Mouse (Mus musculus) layer of hippocampus, postnatal 10 days (tissue): ENCODE data around the gene Slc38a7. TPM values are rescaled to one million over a fixed set of nuclear protein-coding genes. Genes with fewer than 3 reads are reported as not detected.
"Not testable (repeated sequence)": the region's sequence is repeated elsewhere in the genome, so short reads cannot be mapped to it uniquely, and the experiment has no call there.

Experiments used
- DNase-seq, 2 experiments: peaks; one replicate each; pipeline ENCODE4 v3.0.0; 2021; ENCODE audit warnings: low spot score in 2 of 2
- total RNA-seq, 2 experiments: library from RNA; stranded (reverse); gene quantifications; 2 replicates each; pipeline ENCODE4 v1.2.3; 2021

Gene Slc38a7
- total RNA-seq, 2 experiments from 2014 or later: 30.8 to 34.1 TPM

DNA sequence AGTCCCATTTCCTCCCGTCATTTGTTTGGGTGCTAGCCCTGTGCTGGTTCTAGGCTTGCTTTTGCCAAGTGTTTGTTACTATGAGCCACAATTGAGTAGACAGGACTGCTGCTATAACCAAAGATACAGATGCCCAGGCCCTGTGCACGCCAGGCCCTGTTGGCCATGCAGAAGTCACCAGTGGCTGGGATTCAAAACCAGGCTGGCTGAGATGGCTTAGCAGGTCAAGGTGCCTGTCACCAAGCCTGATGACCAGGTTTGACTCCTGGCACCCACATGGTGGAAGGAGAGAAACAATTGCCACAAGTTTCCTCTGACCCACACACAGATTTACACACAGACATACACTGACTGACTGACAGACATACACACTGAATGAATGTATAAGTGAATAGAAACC, 3.0 kb downstream of the Slc38a7 start:
- DNase-seq: no peak

DNA sequence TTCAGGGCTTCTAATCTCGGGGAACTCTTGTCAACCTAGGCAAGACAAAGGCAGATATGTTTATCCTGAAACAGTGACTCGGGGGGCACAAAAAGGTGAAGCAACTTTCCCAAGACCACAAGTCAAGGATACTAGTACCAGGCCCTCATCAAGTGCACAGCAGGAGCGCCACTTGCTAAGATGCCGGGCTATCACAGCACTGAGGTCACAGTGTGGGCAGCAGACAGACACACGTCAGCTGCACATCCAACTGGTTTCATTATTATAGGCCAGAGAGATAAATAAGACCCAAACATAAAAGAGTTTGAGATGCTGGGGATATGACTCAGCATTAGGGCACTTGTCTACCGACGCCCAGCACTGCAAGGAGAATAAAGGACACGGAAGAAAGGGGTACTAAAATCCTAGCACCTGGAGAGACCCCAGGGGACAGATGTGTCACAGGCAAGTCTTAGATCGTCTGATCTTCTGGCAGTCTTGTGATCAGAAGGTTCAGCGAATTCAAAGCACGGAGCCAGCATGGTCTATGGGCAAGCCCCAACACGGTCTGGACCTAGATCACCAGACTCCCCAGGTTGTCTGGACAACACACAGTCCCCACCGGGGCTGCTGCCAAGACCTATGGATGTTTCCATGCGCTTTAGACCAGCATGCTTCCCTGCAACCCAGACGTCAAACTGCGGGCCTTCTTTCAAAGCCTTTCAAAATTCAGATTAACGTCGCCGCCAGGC, 4.4 kb downstream of the Slc38a7 start:
- no peak for DNase-seq

DNA sequence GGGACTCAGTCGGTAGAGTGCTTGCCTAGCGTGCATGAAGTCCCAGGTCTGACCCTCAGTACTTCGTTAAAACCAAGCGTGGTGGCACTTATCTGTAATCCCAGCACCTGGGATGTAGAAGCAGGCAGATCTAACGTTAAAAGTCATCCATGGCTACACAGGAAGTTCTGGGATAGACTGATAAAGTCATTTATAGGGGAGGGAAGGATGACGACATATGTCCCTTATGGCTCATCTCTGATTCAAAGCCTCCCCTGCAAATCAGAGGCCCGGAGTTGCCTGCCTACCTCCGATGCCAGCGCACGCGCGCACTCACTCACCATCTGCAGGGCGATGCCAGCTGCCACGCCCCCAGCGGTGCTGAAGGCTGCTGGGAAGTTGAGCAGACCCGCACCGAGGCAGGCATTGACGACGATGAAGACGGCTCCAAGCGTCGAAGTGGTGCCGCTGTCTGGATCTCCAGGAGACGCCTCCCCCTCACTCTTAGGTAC, 5.2 kb downstream of the Slc38a7 start:
- peak in 1 of 2 experiments; percentile 42 for DNase-seq

- DNase-seq: no peak
Observed at GRCm38 (mm10) chr8:95845026-95845425, 8.3 kb downstream of the Slc38a7 start.

DNA sequence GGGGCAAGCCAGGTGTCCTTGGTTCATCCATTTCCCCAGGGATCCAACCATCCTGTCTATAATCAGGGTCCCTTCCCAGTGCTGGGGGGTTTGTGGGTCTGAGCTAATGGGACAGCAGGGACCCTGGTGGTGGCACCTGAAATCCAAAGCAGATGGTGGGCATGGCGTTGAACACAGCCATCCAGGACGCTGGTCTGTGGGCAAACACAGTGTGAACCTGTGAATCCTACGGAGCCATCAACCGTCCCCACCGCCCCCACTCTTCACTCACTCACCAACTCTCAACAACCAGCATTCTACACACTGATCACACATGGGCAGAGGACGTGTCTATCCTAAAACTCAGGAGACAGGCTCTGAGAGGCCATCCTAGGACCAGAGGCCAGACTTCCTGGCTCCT, 9.4 kb downstream of the Slc38a7 start:
- no peak for DNase-seq

GRCm38 (mm10) chr8:95841436-95841835, 11.9 kb downstream of the Slc38a7 start:
- DNase-seq: no peak

DNA sequence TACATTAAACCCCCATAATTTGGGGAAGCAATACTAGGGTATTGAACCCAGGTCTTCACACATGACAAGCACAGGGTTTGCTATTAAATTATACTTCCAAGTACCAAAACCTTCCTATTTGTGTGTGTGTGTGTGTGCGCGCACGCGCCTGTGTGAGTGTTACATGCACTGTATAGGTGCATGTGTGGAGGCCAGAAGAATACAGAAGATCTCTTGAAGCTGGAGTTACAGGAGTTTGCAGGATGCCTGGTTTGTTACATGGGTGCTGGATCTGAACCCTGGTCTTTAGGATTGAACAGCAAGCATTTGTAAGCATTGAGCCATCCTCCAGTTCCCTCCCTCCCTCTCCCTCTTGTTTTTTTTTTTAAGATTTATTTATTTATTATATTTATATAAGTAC, 14.1 kb downstream of the Slc38a7 start:
- DNase-seq: no peak

DNA sequence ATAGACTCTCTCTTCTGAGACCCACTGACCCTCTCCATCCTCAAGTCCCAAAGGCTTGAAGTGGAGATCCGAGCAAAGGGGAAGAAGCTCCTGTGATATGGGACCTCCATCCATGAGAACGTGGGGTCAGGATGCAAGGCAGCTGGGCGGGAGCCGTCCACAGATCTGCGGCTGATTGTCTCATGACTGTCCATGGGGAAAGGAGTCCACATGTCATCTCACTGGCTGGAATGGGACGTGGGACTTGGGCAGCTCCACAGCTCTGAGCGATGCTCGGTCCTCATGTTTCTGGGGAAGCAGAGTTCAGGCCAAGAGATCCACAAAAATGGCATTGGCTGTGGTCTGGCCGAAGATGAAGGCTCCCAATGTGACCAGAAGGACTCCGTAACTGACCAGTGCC, 16.1 kb downstream of the Slc38a7 start:
- no peak for DNase-seq

- DNase-seq: no peak
Observed at GRCm38 (mm10) chr8:95835891-95836290, 17.4 kb downstream of the Slc38a7 start.

DNA sequence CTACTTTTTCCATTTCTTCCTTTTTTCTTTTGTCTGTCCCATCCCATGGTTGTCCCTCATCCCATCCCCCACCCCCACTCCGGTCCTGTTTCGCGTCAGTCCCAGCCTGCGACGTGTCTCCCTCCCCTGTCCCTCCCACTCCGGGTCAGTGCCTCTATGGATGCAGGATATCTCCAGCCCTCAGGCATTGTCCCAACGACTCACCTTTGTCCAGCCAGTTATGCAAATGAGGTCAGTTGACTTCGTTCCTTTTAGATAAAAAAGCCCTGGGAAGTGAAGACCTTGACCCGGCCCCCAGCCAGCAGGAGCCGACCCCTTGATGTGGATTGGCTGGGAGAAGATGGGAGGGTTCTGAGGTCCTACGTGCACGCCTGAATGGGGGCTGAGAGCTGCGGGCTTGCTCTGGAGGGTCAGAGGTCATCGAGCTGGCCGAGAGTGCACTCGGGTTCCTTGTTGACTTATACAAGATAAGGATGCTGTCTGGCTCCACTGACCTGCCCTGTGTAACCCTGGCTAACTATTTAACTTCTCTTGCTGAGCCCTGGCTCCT, 19.8 kb downstream of the Slc38a7 start:
- no peak for DNase-seq

DNA sequence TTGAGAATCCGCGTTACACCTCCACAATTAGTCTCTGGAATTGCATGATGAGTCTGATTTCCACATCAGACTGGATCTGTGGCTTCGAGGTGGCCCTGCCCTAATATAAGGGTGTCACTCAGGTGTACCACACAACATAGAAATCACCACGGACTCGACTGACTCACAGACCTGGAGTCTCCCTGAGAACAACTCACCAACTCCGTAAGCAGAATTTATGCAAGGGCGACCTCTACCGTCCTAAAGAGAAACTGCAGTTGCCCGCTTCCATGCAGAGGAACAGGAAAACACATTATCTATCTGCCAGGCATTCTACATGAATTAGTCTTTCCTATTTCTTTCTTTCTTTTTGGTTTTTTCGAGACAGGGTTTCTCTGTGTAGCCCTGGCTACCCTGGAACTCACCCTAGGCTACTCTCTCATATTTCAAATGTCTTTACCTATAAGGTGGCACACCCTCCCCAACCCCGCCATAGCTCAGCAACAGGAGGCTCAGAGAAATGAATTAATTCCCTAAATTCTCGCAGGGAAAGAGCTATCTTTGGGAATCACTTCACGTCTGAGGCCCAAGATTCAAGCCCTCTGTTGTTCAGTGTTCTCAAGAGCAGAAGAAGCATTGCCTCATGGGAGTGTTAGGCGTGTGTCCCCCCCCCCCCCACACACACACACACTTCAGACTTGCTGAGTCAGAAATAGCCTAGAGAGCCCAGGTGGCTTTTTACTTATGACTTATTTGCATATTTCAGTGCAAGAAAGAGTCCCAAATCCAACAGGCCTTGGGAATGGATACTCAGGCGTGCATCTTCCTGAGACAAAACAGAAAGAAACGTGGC, 20.5 kb downstream of the Slc38a7 start:
- DNase-seq: peak; percentile 92 to 93

DNA sequence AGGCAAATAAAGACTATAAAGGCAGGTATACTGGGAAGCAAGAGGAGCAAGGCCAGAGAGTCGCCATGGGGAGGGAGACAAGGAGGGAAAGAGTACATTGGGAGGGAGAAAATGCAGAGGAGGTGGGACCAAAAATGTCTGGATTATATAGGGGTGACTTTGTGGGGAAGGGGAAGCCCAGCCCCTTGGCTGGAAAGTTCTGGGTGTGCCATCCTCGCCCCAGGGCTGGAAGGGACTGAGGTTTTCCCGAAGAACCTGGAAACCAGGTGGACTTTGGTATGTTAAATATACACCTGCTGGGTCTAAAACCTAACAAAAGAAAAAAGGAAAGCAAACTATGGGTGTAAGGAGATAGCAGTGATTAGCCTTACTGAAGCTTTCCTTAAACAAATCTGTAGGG, 23.2 kb downstream of the Slc38a7 start:
- no peak for DNase-seq

GRCm38 (mm10) chr8:95825162-95825561, 28.2 kb downstream of the Slc38a7 start, which contains the start of gene Sap18b:
Gene Sap18b, plus strand, starts transcription at chr8:95825346.
- not testable (repeated sequence) for DNase-seq

GRCm38 (mm10) chr8:95822699-95823098, 30.6 kb downstream of the Slc38a7 start:
- no peak for DNase-seq

DNA sequence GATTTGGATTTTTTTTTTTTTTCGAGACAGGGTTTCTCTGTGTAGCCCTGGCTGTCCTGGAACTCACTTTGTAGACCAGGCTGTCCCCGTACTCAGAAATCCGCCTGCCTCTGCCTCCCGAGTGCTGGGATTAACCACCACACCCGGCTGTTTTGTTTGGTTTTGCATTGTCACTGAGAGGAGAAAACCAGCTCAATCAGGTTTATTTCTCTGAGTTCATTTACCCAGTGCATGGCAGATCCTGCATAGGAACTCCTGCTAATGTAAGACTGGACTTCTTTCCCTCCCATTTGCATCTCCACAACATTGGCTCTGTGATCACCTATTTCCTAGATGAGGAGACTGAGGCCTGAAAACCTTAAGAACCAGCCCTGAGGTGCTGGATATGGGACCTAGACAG, 31.2 kb downstream of the Slc38a7 start:
- no peak for DNase-seq

DNA sequence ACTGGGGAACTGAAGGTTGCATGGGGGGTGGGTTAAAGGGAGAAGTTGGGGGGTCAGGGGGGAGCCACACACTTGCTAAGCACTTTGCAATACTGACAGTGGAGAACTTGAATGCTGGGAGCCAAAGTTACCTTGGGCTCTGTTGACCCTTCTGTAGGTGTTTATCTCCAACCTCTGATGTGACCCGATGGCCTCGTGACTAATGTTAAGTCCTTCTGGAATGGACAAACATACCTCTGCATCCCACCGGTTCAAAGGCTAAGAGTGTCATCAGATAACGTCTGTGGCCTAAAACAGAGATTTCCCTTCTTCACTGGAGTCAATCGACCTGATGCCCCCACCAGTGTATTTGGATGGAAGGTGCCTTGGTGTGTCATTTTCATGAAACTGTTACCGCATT, 32.1 kb downstream of the Slc38a7 start:
- DNase-seq: no peak

- DNase-seq: no peak
Observed at GRCm38 (mm10) chr8:95818211-95818610, 35.1 kb downstream of the Slc38a7 start.

- DNase-seq: no peak
Observed at GRCm38 (mm10) chr8:95817597-95817996, 35.7 kb downstream of the Slc38a7 start.

- DNase-seq: no peak
Observed at GRCm38 (mm10) chr8:95816044-95816708, 37.2 kb downstream of the Slc38a7 start.

GRCm38 (mm10) chr8:95810184-95810591, 43.2 kb downstream of the Slc38a7 start:
- no peak for DNase-seq

DNA sequence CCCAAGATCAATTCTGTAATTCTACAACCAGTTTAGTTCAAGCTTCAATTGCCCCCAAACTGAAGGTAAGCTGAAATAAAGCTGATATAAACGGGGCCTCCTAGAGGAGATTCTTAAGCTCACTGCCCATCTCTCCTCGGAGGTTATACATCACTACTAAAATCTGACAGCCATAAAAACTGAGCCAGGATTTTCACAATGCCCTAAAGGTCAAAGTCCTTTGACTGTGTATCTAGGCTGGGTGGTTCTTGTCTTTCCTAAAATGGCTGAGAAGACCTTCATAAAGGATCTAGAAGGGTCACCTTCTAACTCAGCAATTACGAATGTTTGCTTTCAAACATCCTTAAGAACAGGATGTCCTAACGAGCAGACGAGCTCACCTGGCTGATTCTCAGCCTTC, 44.2 kb downstream of the Slc38a7 start:
- no peak for DNase-seq
